Mouse (Mus musculus) limb, embryonic 14.5 days (tissue): ENCODE results near the gene Smok3c. TPM values are rescaled to one million over a fixed set of nuclear protein-coding genes. Genes with fewer than 3 reads are reported as not detected.

Experiments used
- ATAC-seq: fragments of 200-750 bp; cut with Nextera tagmentation; 2 replicates; pipeline ENCODE4 v1.8.0; 2017; ENCODE audit warnings: low read depth, moderate number of reproducible peaks, moderate TSS enrichment; ENCODE audit not compliant: low FRiP score
- DNase-seq: peaks from one replicate; pipeline ENCODE4 v3.0.0-alpha.2; 2015; ENCODE audit warnings: low spot score
- H3K27ac ChIP-seq: fragments of 300-500 bp; sonication (generic); replicated peaks from 2 replicates; pipeline ENCODE4 v1.5.1; 2014; ENCODE audit warnings: low read depth, mild to moderate bottlenecking, low read length, moderate library complexity, mixed read lengths
- H3K27me3 ChIP-seq: fragments of 300-500 bp; sonication (generic); 2 replicates; pipeline ENCODE4 v1.6.1; 2014; ENCODE audit warnings: low read length, mixed read lengths; ENCODE audit not compliant: control insufficient read depth, insufficient read depth
- H3K36me3 ChIP-seq: fragments of 300-500 bp; sonication (generic); 2 replicates; pipeline ENCODE4 v1.6.1; 2014; ENCODE audit warnings: mild to moderate bottlenecking, low read length, moderate library complexity, mixed read lengths; ENCODE audit not compliant: control insufficient read depth, insufficient read depth
- H3K4me1 ChIP-seq: fragments of 300-500 bp; sonication (generic); 2 replicates; pipeline ENCODE4 v1.6.1; 2014; ENCODE audit warnings: antibody characterized with exemption, low read length, mixed read lengths; ENCODE audit not compliant: control insufficient read depth, insufficient read depth
- H3K4me2 ChIP-seq: fragments of 300-500 bp; sonication (generic); replicated peaks from 2 replicates; pipeline ENCODE4 v1.6.1; 2014; ENCODE audit warnings: low read depth, mild to moderate bottlenecking, low read length, moderate library complexity; ENCODE audit not compliant: severe bottlenecking
- H3K4me3 ChIP-seq: fragments of 300-500 bp; sonication (generic); replicated peaks from 2 replicates; pipeline ENCODE4 v1.5.1; 2014; ENCODE audit warnings: low read length
- H3K9ac ChIP-seq: fragments of 300-500 bp; sonication (generic); 2 replicates; pipeline ENCODE4 v1.6.1; 2014; ENCODE audit warnings: mild to moderate bottlenecking, low read depth, low read length, moderate library complexity; ENCODE audit not compliant: severe bottlenecking
- H3K9me3 ChIP-seq: fragments of 300-500 bp; sonication (generic); 2 replicates; pipeline ENCODE4 v1.6.1; 2016; ENCODE audit warnings: low read length; ENCODE audit not compliant: control insufficient read depth
- POLR2A ChIP-seq: fragments of 200-500 bp; IDR thresholded peaks from 2 replicates; pipeline ENCODE4 v1.8.0; 2012; ENCODE audit warnings: inconsistent platforms, mild to moderate bottlenecking, moderate library complexity, borderline replicate concordance; ENCODE audit not compliant: insufficient read depth, insufficient read length; ENCODE audit errors: extremely low read depth
- WGBS: fragments of 180-500 bp; shearing (Covaris S2); extraction: QIAGEN DNeasy Blood & Tissue Kit; methylation state at CpG from one replicate; pipeline ENCODE4 v1.1.7; 2014; 5-methylcytosine and 5-hydroxymethylcytosine counted together
- polyA plus RNA-seq, 2 experiments: library from polyadenylated mRNA; depleted of rRNA in 1 of 2; stranded (reverse) in 1 of 2; unstranded in 1 of 2; fragments of >200 nt; fragmentation: Nextera tagmentation in 1 of 2; extraction: Ambion mirVana in 1 of 2; gene quantifications; 2 replicates each; pipeline versions ENCODE4 v1.2.1 to v1.2.3; 2012 to 2014

Smok3c gene
- polyA plus RNA-seq, 2 experiments = not detected

DNA sequence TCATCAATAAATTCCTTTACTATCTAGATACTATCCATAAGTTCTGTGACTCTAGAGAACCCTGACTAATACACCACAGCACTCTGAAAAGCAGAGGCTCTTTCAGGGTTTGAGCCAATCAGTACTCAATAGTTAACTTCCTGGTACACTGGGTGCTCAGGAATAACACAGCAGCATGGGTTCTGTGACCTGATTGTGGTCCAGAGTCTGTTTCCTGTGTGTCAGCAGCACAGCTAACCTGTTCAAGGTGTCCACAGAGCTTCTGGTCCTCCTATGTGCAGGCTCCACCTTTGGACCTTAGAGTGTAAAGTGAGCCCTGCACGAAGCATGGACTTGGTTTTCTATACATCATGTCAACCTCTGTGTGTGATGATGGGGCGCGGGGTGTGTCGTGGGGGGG is 20.8 kb downstream of the Smok3c start:
- WGBS = 87% methylated on average over 4 of the region's 4 CpGs
- Histone ChIP-seq H3K4me2 (no peak overlapping the region), H3K4me1 (no peaks in the 10 kb centered on the region), H3K9me3 (no peaks in the 10 kb centered on the region), H3K27ac (no peak overlapping the region), H3K36me3 (no peaks in the 10 kb centered on the region), H3K4me3 (no peak overlapping the region), H3K27me3 (no peaks in the 10 kb centered on the region), H3K9ac (no peak overlapping the region)
- ATAC-seq = no peak
- no peak for TF ChIP-seq POLR2A
- DNase-seq = no peak

DNA sequence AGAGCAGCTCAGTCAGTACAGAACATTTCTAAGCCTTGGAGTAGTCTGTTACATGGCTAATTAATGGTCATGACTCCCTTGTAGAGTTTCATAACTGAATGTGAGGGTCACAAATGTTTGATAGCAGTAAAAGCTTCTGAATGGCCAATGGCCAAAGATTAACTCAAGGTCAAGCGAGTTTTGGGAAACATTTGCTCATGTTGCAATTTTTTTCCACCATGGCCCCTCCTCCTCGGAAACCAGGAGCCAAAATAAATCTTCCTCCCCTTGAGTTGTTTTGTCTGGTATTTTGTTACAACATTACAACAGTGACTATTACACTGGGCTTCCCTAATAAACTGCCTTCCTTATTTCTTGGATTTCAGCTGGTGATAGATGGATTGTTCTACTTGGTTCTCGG is 22.7 kb downstream of the Smok3c start:
- H3K9me3 ChIP-seq = no peaks in the 10 kb centered on the region
- ATAC-seq (no peak), DNase-seq (no peak)
- WGBS = 75% methylated on average over 3 of the region's 3 CpGs
- no peaks in the 10 kb centered on the region for H3K4me1 ChIP-seq
- no peak overlapping the region for H3K9ac ChIP-seq
- no peaks in the 10 kb centered on the region for H3K36me3 ChIP-seq
- no peak overlapping the region for H3K4me2 ChIP-seq
- no peaks in the 10 kb centered on the region for H3K27me3 ChIP-seq
- TF ChIP-seq POLR2A = no peak
- no peak overlapping the region for H3K27ac ChIP-seq
- no peak overlapping the region for H3K4me3 ChIP-seq

DNA sequence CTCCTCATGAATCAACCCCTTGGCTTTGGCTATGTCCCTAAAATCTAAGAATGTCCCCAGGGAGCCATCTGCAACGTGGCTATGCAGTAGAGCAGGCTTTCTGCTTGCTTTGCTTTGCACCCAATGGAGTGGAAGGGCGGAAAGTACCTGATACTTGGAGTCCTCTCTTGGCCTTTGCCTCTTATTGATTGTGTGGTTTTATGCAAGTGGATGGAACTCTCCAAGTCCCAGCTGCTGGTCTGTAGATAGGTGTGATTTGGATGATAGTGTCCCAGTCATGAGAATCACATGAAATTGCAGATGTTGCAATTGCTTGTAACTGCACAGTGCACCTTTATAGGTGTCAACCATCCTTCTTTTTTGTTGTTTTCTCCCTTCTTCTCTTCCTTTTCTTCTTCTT is 23.2 kb downstream of the Smok3c start:
- Histone ChIP-seq H3K27ac (no peak overlapping the region), H3K4me2 (no peak overlapping the region), H3K4me3 (no peak overlapping the region), H3K9ac (no peak overlapping the region), H3K9me3 (no peaks in the 10 kb centered on the region), H3K36me3 (no peaks in the 10 kb centered on the region), H3K4me1 (no peaks in the 10 kb centered on the region), H3K27me3 (no peaks in the 10 kb centered on the region)
- DNase-seq (no peak), ATAC-seq (no peak)
- TF ChIP-seq POLR2A = no peak
- 52% methylated on average over 2 of the region's 2 CpGs for WGBS

GRCm38 (mm10) chr5:138080456-138080855 is 27.5 kb downstream of the Smok3c start:
- DNase-seq (no peak), ATAC-seq (no peak)
- H3K9ac ChIP-seq = no peak overlapping the region
- H3K27me3 ChIP-seq = no peaks in the 10 kb centered on the region
- no peaks in the 10 kb centered on the region; the same call in 1 of the 2 replicates for H3K4me1 ChIP-seq
- H3K4me2 ChIP-seq = no peak overlapping the region
- no peaks in the 10 kb centered on the region for H3K9me3 ChIP-seq
- H3K27ac ChIP-seq = no peak overlapping the region
- H3K4me3 ChIP-seq = no peak overlapping the region
- WGBS = 83% methylated on average over 5 of the region's 5 CpGs
- TF ChIP-seq POLR2A = no peak
- H3K36me3 ChIP-seq = no peaks in the 10 kb centered on the region

- DNase-seq (no peak), ATAC-seq (no peak)
- 82% methylated on average over 9 of the region's 9 CpGs for WGBS
Observed at GRCm38 (mm10) chr5:138081446-138081845, 28.5 kb downstream of the Smok3c start.

More at GRCm38 (mm10) chr5:138081446-138081845, 28.5 kb downstream of the Smok3c start:
- no peak for TF ChIP-seq POLR2A
- Histone ChIP-seq H3K36me3 (no peaks in the 10 kb centered on the region), H3K4me1 (no peaks in the 10 kb centered on the region; the same call in none of the 2 replicates), H3K4me2 (no peak overlapping the region), H3K9ac (no peak overlapping the region), H3K27ac (no peak overlapping the region), H3K4me3 (no peak overlapping the region), H3K27me3 (no peaks in the 10 kb centered on the region), H3K9me3 (no peaks in the 10 kb centered on the region)
